Mouse (Mus musculus) E14TG2a.4 (cell line): ENCODE data around the gene Lrp8.

Experiments used
- CTCF ChIP-seq: conservative IDR thresholded peaks from 2 replicates; pipeline ENCODE4 v1.5.1; 2014; ENCODE audit warnings: low read length
- NANOG ChIP-seq: IDR thresholded peaks from 2 replicates; pipeline ENCODE4 v1.6.1; 2014; ENCODE audit warnings: borderline replicate concordance, low read length, mixed read lengths
- POU5F1 ChIP-seq: IDR thresholded peaks from 2 replicates; pipeline ENCODE4 v1.6.1; 2014; ENCODE audit warnings: low read length, borderline replicate concordance

DNA sequence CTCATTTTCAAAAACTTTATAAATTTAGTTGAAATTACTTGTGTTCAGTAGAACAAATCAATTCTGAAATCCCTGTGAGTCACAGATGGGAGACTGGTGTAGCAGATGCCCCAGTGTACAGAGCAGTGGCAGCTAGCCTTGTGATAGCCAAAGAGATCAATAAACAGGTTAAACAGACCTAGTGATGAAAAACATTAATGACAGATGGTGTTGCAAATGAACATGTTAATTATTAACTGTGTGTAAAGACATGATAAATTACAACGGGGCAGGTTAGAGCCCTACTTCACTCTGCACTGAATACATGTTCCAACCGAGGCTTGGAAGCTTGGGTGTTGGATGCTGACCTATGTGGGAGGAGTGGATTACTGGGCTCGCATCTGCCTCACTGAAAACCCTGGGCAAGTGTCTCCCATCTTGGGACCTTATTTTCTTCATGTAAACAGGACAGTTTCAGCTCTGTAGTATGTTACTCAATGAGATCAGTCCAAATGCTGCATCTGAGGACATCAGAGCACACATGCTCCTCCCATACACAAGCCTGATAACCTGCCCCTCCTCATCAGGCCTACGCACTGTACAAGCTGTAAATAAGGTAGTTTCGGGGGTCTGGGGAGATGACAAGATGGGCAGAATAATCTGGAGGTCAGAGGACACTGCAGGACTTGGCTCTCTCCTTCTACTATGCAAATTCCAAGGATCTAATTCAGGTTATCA lies 97.3 kb downstream of the Lrp8 start:
- no peak for TF ChIP-seq CTCF
- no peak for TF ChIP-seq NANOG
- no peak for TF ChIP-seq POU5F1
